Mouse (Mus musculus): ENCODE results near the gene Cacng8. TPM values are rescaled to one million over a fixed set of nuclear protein-coding genes. Genes with fewer than 3 reads are reported as not detected.

The Cacng8 gene
- polyA plus RNA-seq, 1 experiment from 2014 or later: 0.67 TPM

GRCm38 (mm10) chr7:3437941-3438340 lies 47.5 kb downstream of the Cacng8 start:
- H3K27ac ChIP-seq: no peak overlapping the region
- H3K9ac ChIP-seq (ENCODE audit: low read depth, low read length): no peak overlapping the region
- no peak overlapping the region for H3K4me2 ChIP-seq (ENCODE audit: low read length)
- H3K9me3 ChIP-seq (replicated peaks; ENCODE audit: low read length): no peaks in the 10 kb centered on the region
- DNase-seq (ENCODE audit: low spot score): peak; percentile 12
- no peaks in the 10 kb centered on the region for H3K27me3 ChIP-seq (ENCODE audit: insufficient read depth, low read length)
- no peak for ATAC-seq (replicated peaks; ENCODE audit: low FRiP score, low read depth)
- no peak overlapping the region for H3K4me3 ChIP-seq (replicated peaks; ENCODE audit: low read depth, low read length)
- WGBS: 35% methylated on average over 5 of the region's 5 CpGs
- no peaks in the 10 kb centered on the region for H3K36me3 ChIP-seq (ENCODE audit: insufficient read depth, low read length)
- TF ChIP-seq CTCF (IDR thresholded peaks at IDR 0.05; ENCODE audit: low read depth): no peak
- no peaks in the 10 kb centered on the region for H3K4me1 ChIP-seq (replicated peaks; ENCODE audit: insufficient read depth, low read length)

GRCm38 (mm10) chr7:3439984-3440383 lies 49.5 kb downstream of the Cacng8 start:
- Histone ChIP-seq H3K36me3 (ENCODE audit: insufficient read depth, low read length) (no peaks in the 10 kb centered on the region), H3K27ac (no peak overlapping the region), H3K9ac (ENCODE audit: low read depth, low read length) (no peak overlapping the region), H3K27me3 (ENCODE audit: insufficient read depth, low read length) (no peaks in the 10 kb centered on the region), H3K9me3 (replicated peaks; ENCODE audit: low read length) (no peaks in the 10 kb centered on the region), H3K4me1 (replicated peaks; ENCODE audit: insufficient read depth, low read length) (no peaks in the 10 kb centered on the region), H3K4me2 (ENCODE audit: low read length) (no peak overlapping the region), H3K4me3 (replicated peaks; ENCODE audit: low read depth, low read length) (no peak overlapping the region)
- no peak for TF ChIP-seq CTCF (IDR thresholded peaks at IDR 0.05; ENCODE audit: low read depth)
- ATAC-seq (replicated peaks; ENCODE audit: low FRiP score, low read depth) (no peak), DNase-seq (ENCODE audit: low spot score) (no peak)
- 90% methylated on average over 9 of the region's 11 CpGs for WGBS

GRCm38 (mm10) chr7:3440526-3440925 lies 50.0 kb downstream of the Cacng8 start:
- H3K4me2 ChIP-seq (ENCODE audit: low read length): no peak overlapping the region
- no peaks in the 10 kb centered on the region for H3K36me3 ChIP-seq (ENCODE audit: insufficient read depth, low read length)
- no peak overlapping the region for H3K4me3 ChIP-seq (replicated peaks; ENCODE audit: low read depth, low read length)
- no peaks in the 10 kb centered on the region for H3K9me3 ChIP-seq (replicated peaks; ENCODE audit: low read length)
- no peaks in the 10 kb centered on the region for H3K27me3 ChIP-seq (ENCODE audit: insufficient read depth, low read length)
- no peak overlapping the region for H3K27ac ChIP-seq
- no peak for ATAC-seq (replicated peaks; ENCODE audit: low FRiP score, low read depth)
- WGBS: 83% methylated on average over 8 of the region's 8 CpGs
- no peak for TF ChIP-seq CTCF (IDR thresholded peaks at IDR 0.05; ENCODE audit: low read depth)
- DNase-seq (ENCODE audit: low spot score): no peak
- H3K4me1 ChIP-seq (replicated peaks; ENCODE audit: insufficient read depth, low read length): no peaks in the 10 kb centered on the region
- no peak overlapping the region for H3K9ac ChIP-seq (ENCODE audit: low read depth, low read length)

GRCm38 (mm10) chr7:3442476-3443062 lies 52.1 kb downstream of the Cacng8 start:
- H3K9me3 ChIP-seq (replicated peaks; ENCODE audit: low read length): no peaks in the 10 kb centered on the region
- no peak overlapping the region for H3K4me3 ChIP-seq (replicated peaks; ENCODE audit: low read depth, low read length)
- 84% methylated on average over 10 of the region's 10 CpGs for WGBS
- H3K36me3 ChIP-seq (ENCODE audit: insufficient read depth, low read length): no peaks in the 10 kb centered on the region
- H3K9ac ChIP-seq (ENCODE audit: low read depth, low read length): no peak overlapping the region
- H3K4me2 ChIP-seq (ENCODE audit: low read length): no peak overlapping the region
- no peaks in the 10 kb centered on the region for H3K27me3 ChIP-seq (ENCODE audit: insufficient read depth, low read length)
- H3K27ac ChIP-seq: no peak overlapping the region
- no peak for TF ChIP-seq CTCF (IDR thresholded peaks at IDR 0.05; ENCODE audit: low read depth)
- ATAC-seq (replicated peaks; ENCODE audit: low FRiP score, low read depth) (no peak), DNase-seq (ENCODE audit: low spot score) (no peak)
- H3K4me1 ChIP-seq (replicated peaks; ENCODE audit: insufficient read depth, low read length): no peaks in the 10 kb centered on the region

GRCm38 (mm10) chr7:3444678-3445077 lies 54.2 kb downstream of the Cacng8 start:
- H3K4me3 ChIP-seq (replicated peaks; ENCODE audit: low read depth, low read length): no peak overlapping the region
- ATAC-seq (replicated peaks; ENCODE audit: low FRiP score, low read depth) (no peak), DNase-seq (ENCODE audit: low spot score) (no peak)
- H3K4me1 ChIP-seq (replicated peaks; ENCODE audit: insufficient read depth, low read length): no peaks in the 10 kb centered on the region
- 70% methylated on average over 3 of the region's 3 CpGs for WGBS
- no peak overlapping the region for H3K9ac ChIP-seq (ENCODE audit: low read depth, low read length)
- H3K9me3 ChIP-seq (replicated peaks; ENCODE audit: low read length): no peaks in the 10 kb centered on the region
- H3K4me2 ChIP-seq (ENCODE audit: low read length): no peak overlapping the region
- H3K36me3 ChIP-seq (ENCODE audit: insufficient read depth, low read length): no peaks in the 10 kb centered on the region
- H3K27ac ChIP-seq: no peak overlapping the region
- no peaks in the 10 kb centered on the region for H3K27me3 ChIP-seq (ENCODE audit: insufficient read depth, low read length)
- TF ChIP-seq CTCF (IDR thresholded peaks at IDR 0.05; ENCODE audit: low read depth): no peak

GRCm38 (mm10) chr7:3446584-3446983 lies 56.1 kb downstream of the Cacng8 start:
- ATAC-seq (replicated peaks; ENCODE audit: low FRiP score, low read depth): no peak
- no peak overlapping the region for H3K4me2 ChIP-seq (ENCODE audit: low read length)
- H3K4me3 ChIP-seq (replicated peaks; ENCODE audit: low read depth, low read length): no peak overlapping the region
- H3K9ac ChIP-seq (ENCODE audit: low read depth, low read length): no peak overlapping the region
- 71% methylated on average over 3 of the region's 3 CpGs for WGBS
- no peak for TF ChIP-seq CTCF (IDR thresholded peaks at IDR 0.05; ENCODE audit: low read depth)
- H3K4me1 ChIP-seq (replicated peaks; ENCODE audit: insufficient read depth, low read length): no peaks in the 10 kb centered on the region
- H3K27ac ChIP-seq: no peak overlapping the region
- no peak for DNase-seq (ENCODE audit: low spot score)
- H3K9me3 ChIP-seq (replicated peaks; ENCODE audit: low read length): no peaks in the 10 kb centered on the region
- H3K27me3 ChIP-seq (ENCODE audit: insufficient read depth, low read length): no peaks in the 10 kb centered on the region
- H3K36me3 ChIP-seq (ENCODE audit: insufficient read depth, low read length): no peaks in the 10 kb centered on the region

GRCm38 (mm10) chr7:3447026-3447425 lies 56.5 kb downstream of the Cacng8 start:
- ATAC-seq (replicated peaks; ENCODE audit: low FRiP score, low read depth): no peak
- TF ChIP-seq CTCF (IDR thresholded peaks at IDR 0.05; ENCODE audit: low read depth): no peak
- H3K36me3 ChIP-seq (ENCODE audit: insufficient read depth, low read length): no peaks in the 10 kb centered on the region
- no peaks in the 10 kb centered on the region for H3K9me3 ChIP-seq (replicated peaks; ENCODE audit: low read length)
- no peaks in the 10 kb centered on the region for H3K4me1 ChIP-seq (replicated peaks; ENCODE audit: insufficient read depth, low read length)
- H3K4me2 ChIP-seq (ENCODE audit: low read length): no peak overlapping the region
- no peak overlapping the region for H3K9ac ChIP-seq (ENCODE audit: low read depth, low read length)
- WGBS: 76% methylated on average over 4 of the region's 4 CpGs
- DNase-seq (ENCODE audit: low spot score): no peak
- H3K27me3 ChIP-seq (ENCODE audit: insufficient read depth, low read length): no peaks in the 10 kb centered on the region
- no peak overlapping the region for H3K4me3 ChIP-seq (replicated peaks; ENCODE audit: low read depth, low read length)
- H3K27ac ChIP-seq: no peak overlapping the region
